Mouse (Mus musculus) heart, embryonic 11.5 days (tissue): ENCODE measurements around the gene Timp4. TPM values are rescaled to one million over a fixed set of nuclear protein-coding genes. Genes with fewer than 3 reads are reported as not detected.
A peak's percentile ranks its signal among the peaks of the same experiment; 100 is the strongest.

Experiments
- ATAC-seq: fragments of 200-750 bp; cut with Nextera tagmentation; replicated peaks from 2 replicates; pipeline ENCODE4 v1.8.0; 2017; ENCODE audit warnings: moderate library complexity; ENCODE audit not compliant: insufficient number of reproducible peaks, low FRiP score, low TSS enrichment
- H3K27ac ChIP-seq: fragments of 300-500 bp; sonication (generic); 2 replicates; pipeline ENCODE4 v1.5.1; 2014; ENCODE audit warnings: mild to moderate bottlenecking, low read depth, low read length
- H3K27me3 ChIP-seq: fragments of 300-500 bp; sonication (generic); 2 replicates; pipeline ENCODE4 v1.6.1; 2014; ENCODE audit warnings: mild to moderate bottlenecking, low read length, mixed read lengths; ENCODE audit not compliant: control insufficient read depth, insufficient read depth
- H3K36me3 ChIP-seq: fragments of 300-500 bp; sonication (generic); 2 replicates; pipeline ENCODE4 v1.6.1; 2014; ENCODE audit warnings: mild to moderate bottlenecking, low read length, moderate library complexity, mixed read lengths; ENCODE audit not compliant: control insufficient read depth, insufficient read depth
- H3K4me1 ChIP-seq: fragments of 300-500 bp; sonication (generic); 2 replicates; pipeline ENCODE4 v1.6.1; 2014; ENCODE audit warnings: low read length; ENCODE audit not compliant: control insufficient read depth, insufficient read depth
- H3K4me2 ChIP-seq: fragments of 300-500 bp; sonication (generic); 2 replicates; pipeline ENCODE4 v1.6.1; 2014; ENCODE audit warnings: mild to moderate bottlenecking, moderate library complexity
- H3K4me3 ChIP-seq: fragments of 300-500 bp; sonication (generic); 2 replicates; pipeline ENCODE4 v1.5.1; 2014; ENCODE audit warnings: low read depth, low read length
- H3K9ac ChIP-seq: fragments of 300-500 bp; sonication (generic); 2 replicates; pipeline ENCODE4 v1.6.1; 2014; ENCODE audit warnings: mild to moderate bottlenecking, low read depth, low read length, moderate library complexity
- H3K9me3 ChIP-seq: fragments of 300-500 bp; sonication (generic); replicated peaks from 2 replicates; pipeline ENCODE4 v1.6.1; 2016; ENCODE audit warnings: low read length; ENCODE audit not compliant: control insufficient read depth
- WGBS: fragments of 180-500 bp; shearing (Covaris S2); extraction: QIAGEN DNeasy Blood & Tissue Kit; methylation state at CpG from one replicate; pipeline ENCODE4 v1.1.7; 2014; ENCODE audit not compliant: insufficient replicate concordance; 5-methylcytosine and 5-hydroxymethylcytosine counted together
- polyA plus RNA-seq: library from polyadenylated mRNA; unstranded; fragments of >200 nt; fragmentation: Nextera tagmentation; extraction: Ambion mirVana; gene quantifications from 2 replicates; pipeline ENCODE4 v1.2.1, GENCODE M21; 2014

Timp4 gene
- polyA plus RNA-seq, 1 experiment from 2014 or later, result 0.39 TPM

DNA sequence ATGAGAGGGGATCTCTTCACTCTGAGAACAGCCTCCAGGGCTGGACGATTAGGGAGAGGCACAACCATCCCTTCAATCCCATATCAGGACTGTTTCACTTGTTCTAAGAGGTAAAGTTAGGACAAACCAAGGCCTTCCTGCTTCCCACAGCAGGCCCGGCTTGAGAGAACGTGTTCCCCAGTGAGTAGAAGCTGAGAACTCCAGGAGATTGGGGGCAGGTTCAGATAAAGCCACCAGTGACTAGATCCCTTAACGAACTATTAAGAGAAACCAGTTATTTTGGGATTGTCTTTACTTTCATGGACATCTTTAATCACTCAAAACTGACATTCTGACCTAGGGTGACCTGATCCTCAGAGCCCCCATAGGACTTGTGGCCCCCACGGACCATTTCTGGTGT lies 17.6 kb upstream of the Timp4 start:
- no peaks in the 10 kb centered on the region for H3K9me3 ChIP-seq
- ATAC-seq, result no peak
- H3K36me3 ChIP-seq, result no peaks in the 10 kb centered on the region
- H3K9ac ChIP-seq, result no peak overlapping the region
- no peak overlapping the region for H3K27ac ChIP-seq
- H3K4me2 ChIP-seq, result no peak overlapping the region
- peaks cover 12% of the 10 kb centered on the region for H3K4me1 ChIP-seq
- WGBS, result 49% methylated on average over 5 of the region's 5 CpGs
- H3K27me3 ChIP-seq, result peaks cover 58% of the 10 kb centered on the region
- H3K4me3 ChIP-seq, result no peak overlapping the region

DNA sequence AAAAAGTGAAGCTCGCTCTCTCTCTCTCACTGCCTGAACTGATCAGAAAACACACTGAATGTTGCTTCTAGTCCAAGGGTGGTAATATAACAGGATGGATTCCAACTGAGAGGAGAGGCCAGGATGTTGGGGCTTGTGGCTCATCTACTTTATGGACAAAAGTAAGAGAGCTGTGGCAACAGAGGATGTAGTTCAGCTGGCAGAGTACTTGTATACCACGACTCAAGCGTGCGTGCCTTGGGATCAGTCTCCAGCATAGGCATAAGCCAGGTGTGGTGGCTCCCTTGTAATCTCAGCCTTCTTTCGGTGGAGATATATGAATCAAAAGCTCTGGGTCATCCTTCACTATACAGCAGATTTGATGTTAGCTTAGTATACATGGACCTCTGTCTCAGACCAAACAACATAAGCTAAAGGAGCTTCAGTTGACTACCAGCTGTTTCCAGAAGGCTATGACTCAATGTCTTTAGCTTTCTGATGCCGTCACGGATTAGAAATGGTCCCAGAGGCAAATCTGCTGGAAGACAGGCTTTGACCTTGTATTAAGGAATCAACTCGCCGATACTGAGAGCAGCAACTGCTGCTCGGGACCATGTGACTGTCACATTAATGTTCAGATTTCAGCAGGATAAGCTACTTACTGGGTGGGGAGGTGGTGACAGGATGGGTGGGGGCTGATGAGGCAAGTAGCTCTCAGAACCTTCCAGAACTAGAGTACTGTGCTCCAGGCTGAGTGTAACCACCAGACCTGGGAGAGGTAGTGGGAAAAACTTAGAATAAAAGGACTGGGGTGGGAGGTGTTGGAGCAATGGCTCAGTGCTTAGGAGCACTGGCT lies 16.8 kb upstream of the Timp4 start:
- H3K9ac ChIP-seq, result no peak overlapping the region
- no peak overlapping the region for H3K4me2 ChIP-seq
- peaks cover 56% of the 10 kb centered on the region for H3K27me3 ChIP-seq
- H3K36me3 ChIP-seq, result no peaks in the 10 kb centered on the region
- WGBS, result 82% methylated on average over 10 of the region's 10 CpGs
- peaks cover 12% of the 10 kb centered on the region for H3K4me1 ChIP-seq
- H3K9me3 ChIP-seq, result no peaks in the 10 kb centered on the region
- H3K4me3 ChIP-seq, result no peak overlapping the region
- H3K27ac ChIP-seq, result no peak overlapping the region
- no peak for ATAC-seq

DNA sequence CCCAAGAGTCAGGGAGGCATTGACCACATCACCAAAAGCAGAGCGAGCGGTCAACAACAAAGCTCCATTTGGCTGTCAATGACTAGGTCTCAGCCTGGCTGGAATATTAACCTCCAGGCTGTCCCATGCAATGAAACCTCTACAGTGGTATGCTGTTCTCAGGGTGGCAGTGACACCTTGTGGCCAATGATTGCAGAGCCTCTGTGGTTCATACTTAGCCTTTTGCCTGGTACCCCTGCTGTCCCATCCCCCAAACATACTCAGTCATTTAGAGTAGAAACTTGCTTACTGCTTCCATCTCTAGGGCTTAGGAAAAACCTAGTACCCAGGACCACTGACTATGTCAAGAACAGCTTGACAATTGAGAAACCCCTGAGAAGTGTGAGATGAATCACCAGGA lies 15.9 kb upstream of the Timp4 start:
- Histone ChIP-seq H3K4me3 (no peak overlapping the region), H3K4me1 (peaks cover 12% of the 10 kb centered on the region), H3K9me3 (no peaks in the 10 kb centered on the region), H3K27me3 (peaks cover 58% of the 10 kb centered on the region), H3K27ac (no peak overlapping the region), H3K9ac (no peak overlapping the region), H3K4me2 (no peak overlapping the region), H3K36me3 (no peaks in the 10 kb centered on the region)
- ATAC-seq, result no peak
- WGBS, result 45% methylated on average over 2 of the region's 2 CpGs

DNA sequence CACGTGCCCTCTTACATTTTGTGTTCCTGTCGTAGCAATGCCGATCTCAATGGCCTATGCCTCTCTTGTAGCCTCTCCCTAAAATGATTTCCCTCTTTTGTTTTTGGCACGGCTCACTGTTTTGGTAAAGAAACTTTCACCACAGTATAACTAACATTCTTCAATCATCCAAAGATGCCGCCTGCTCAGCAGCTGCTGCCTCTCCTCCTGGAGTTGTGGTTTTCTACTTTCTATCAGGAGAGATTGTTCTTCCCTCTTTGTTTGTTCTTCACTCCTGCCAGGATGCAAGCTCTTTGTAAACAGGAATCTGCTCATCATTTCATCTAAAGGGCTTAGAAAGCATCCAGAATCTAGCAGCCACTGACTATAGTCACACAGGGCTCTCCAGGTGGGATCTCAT lies 14.8 kb upstream of the Timp4 start:
- ATAC-seq, result no peak
- Histone ChIP-seq H3K9me3 (no peaks in the 10 kb centered on the region), H3K36me3 (no peaks in the 10 kb centered on the region), H3K9ac (no peak overlapping the region), H3K27ac (no peak overlapping the region), H3K4me3 (no peak overlapping the region), H3K27me3 (peaks cover 60% of the 10 kb centered on the region), H3K4me1 (peaks cover 5% of the 10 kb centered on the region; the same call in 1 of the 2 replicates), H3K4me2 (no peak overlapping the region)
- 78% methylated on average over 5 of the region's 5 CpGs for WGBS

DNA sequence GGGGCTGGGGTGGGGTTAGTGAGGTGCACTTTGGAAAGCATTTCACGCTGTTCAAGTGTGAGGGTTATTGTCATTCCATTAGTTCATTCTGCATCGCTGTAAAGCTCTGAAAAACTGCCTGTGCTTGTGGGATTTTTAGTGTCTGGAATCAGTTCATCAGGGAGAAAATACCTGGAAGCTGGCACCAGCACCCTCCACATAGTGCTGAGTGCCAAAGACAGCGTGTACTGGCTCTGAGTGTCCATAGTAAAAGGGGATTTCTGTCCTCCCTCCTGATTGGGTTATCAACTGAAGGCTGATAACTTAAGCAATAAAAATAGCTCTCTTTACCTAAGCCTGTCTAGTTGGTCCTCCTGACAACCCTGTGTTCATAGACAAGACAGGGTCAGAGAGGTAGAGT lies 8.5 kb upstream of the Timp4 start:
- H3K27ac ChIP-seq, result no peak overlapping the region
- ATAC-seq, result no peak
- no peaks in the 10 kb centered on the region for H3K9me3 ChIP-seq
- H3K27me3 ChIP-seq, result peaks cover 41% of the 10 kb centered on the region
- no peak overlapping the region for H3K4me2 ChIP-seq
- H3K9ac ChIP-seq, result no peak overlapping the region
- WGBS, result 73% methylated on average over 3 of the region's 3 CpGs
- H3K36me3 ChIP-seq, result no peaks in the 10 kb centered on the region
- H3K4me3 ChIP-seq, result no peak overlapping the region
- H3K4me1 ChIP-seq, result peaks cover 3% of the 10 kb centered on the region; the same call in 1 of the 2 replicates

DNA sequence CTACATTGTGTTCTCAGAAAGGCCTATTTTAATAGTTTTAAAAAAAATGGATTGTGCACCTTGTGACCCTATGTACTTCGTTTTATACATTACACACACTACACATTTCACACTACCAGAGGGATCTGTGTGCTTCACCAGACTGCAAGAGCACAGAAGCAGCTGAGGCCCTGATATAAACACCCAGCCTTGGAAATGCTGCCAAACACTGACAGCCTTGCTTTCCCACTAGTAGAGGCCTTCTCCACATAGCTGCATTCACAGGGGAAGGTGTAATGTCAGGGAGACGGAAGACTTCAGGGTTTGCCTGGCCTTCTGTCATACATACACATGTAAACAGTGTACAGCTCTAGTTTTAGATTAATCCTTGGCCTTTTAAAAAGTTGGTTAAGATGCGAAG lies 3.2 kb upstream of the Timp4 start:
- ATAC-seq, result no peak
- 77% methylated on average over 3 of the region's 3 CpGs for WGBS
- Histone ChIP-seq H3K27me3 (peaks cover 54% of the 10 kb centered on the region), H3K4me1 (peaks cover 5% of the 10 kb centered on the region; the same call in 1 of the 2 replicates), H3K4me2 (no peak overlapping the region), H3K27ac (no peak overlapping the region), H3K4me3 (no peak overlapping the region), H3K9me3 (no peaks in the 10 kb centered on the region), H3K9ac (no peak overlapping the region), H3K36me3 (no peaks in the 10 kb centered on the region)

DNA sequence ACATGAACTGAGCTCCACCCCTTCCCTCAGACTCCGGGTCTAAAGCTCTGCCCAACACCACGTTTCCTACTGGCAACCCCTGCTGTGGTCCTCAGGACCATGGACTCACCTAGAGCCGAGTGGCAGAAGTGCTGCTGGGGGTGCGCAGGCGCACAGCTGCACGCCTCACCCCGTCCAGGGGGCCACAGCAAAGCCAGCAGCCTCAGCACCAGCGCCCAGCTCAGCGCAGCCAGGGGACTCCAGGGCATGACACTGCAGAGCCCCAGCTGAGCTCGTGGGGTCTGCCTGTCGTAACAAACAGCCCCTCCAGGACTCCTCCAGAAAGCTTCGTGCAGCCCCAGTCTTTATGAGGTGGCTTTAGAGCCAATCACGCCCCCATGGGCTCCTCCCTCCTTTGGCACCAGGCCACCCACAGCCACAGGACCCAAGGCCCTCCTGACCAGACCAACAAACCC lies 447 bp downstream of the Timp4 start:
- Histone ChIP-seq H3K4me2 (peak overlapping the region; percentile 54), H3K4me1 (peaks cover 5% of the 10 kb centered on the region; the same call in 1 of the 2 replicates), H3K27ac (no peak overlapping the region), H3K9me3 (no peaks in the 10 kb centered on the region), H3K36me3 (no peaks in the 10 kb centered on the region), H3K27me3 (peaks cover 82% of the 10 kb centered on the region), H3K4me3 (peak overlapping the region; percentile 21), H3K9ac (no peak overlapping the region)
- 3% methylated on average over 13 of the region's 13 CpGs for WGBS
- ATAC-seq, result no peak

DNA sequence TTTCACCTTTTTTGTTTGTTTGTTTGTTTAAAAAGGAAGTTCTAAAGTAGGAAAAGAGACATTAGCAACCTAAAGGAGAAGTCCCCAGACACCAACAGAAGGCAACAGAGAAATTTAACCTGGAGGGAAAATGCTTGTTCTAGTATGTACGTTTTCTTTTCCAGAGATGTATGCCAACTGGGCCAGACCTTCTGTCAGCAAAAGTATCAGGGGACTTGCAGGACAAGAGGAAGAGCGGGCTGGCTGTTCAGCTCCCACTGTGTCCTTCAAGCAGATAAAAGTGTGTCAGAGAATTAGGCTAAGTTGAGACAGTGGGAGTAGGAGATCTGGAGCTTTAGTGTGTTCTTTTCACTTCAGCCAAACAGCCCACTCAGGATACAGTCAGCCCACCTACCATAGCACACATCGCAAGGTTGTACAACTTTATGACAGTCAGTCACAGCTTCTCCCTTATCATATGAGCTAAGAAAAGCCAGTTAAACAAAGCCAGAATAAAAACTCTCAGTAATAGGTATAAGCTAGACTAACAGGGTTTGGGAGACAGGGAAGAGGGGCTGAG lies 6.4 kb downstream of the Timp4 start:
- Histone ChIP-seq H3K4me2 (no peak overlapping the region), H3K9me3 (no peaks in the 10 kb centered on the region), H3K4me1 (no peaks in the 10 kb centered on the region; the same call in 1 of the 2 replicates), H3K36me3 (no peaks in the 10 kb centered on the region), H3K9ac (no peak overlapping the region), H3K27ac (no peak overlapping the region), H3K4me3 (no peak overlapping the region), H3K27me3 (peaks cover 90% of the 10 kb centered on the region)
- 59% methylated on average over 3 of the region's 3 CpGs for WGBS
- ATAC-seq, result no peak
